Mouse (Mus musculus): ENCODE results near the gene Otop1.

GRCm38 (mm10) chr5:38260107-38260682 lies 15.6 kb upstream of the Otop1 start, which contains the start of gene Tmem128:
- no peak for TF ChIP-seq CTCF (IDR thresholded peaks at IDR 0.05)
- 0 out of 2 replicates have a peak, but pooled peaks have one; percentile 29 for TF ChIP-seq EP300 (IDR thresholded peaks at IDR 0.05)
